Mouse (Mus musculus) liver, postnatal 0 days (tissue): ENCODE measurements at regions not wholly inside any gene's neighbourhood (a gene's known extent, or its start where the extent isn't known, plus 50 kb on each side); places are given as distances from the start of the nearest gene placed in this dataset.

Experiments used
- CTCF ChIP-seq: sonication (generic); IDR thresholded peaks from 2 replicates; pipeline ENCODE4 v1.5.1; 2016; ENCODE audit warnings: antibody characterized with exemption, low read depth
- EP300 ChIP-seq: IDR thresholded peaks from 2 replicates; pipeline ENCODE4 v1.6.1; 2016; ENCODE audit warnings: antibody characterized with exemption, low read depth, mild to moderate bottlenecking

DNA sequence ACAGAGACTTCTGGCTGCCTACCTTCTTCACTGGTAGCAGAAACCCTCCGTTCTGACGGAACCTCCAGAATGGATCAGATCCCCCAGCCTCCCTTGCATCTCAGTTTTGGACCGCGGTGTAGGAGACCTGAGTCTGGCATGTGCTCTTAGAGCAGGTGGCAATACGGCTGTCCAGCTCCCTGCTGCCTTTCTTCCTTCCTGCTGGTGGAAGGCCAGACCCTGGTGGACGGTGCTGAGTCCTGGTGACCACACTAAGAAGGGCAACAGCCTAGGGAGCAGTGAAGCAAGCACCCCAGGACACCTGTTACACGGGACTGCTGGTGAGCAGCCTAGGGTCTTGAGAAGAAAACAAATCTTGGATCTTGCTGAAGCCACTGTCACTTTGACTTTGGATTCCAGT lies 152.7 kb downstream of the Tmem132e start:
- TF ChIP-seq CTCF (no peak), EP300 (no peak)
